Mouse (Mus musculus): ENCODE results near the gene Ubxn7.

- TF ChIP-seq CTCF (IDR thresholded peaks at IDR 0.05; ENCODE audit: insufficient read depth, low read length) (no peak), POLR2A (IDR thresholded peaks at IDR 0.05; ENCODE audit: borderline replicate concordance, extremely low read depth, low read depth, low read length) (no peak)
These were observed 66.1 kb downstream of the Ubxn7 start for GRCm38 (mm10) chr16:32398206-32398605.
